Mouse (Mus musculus): ENCODE results near the gene Tmem120b.

DNA sequence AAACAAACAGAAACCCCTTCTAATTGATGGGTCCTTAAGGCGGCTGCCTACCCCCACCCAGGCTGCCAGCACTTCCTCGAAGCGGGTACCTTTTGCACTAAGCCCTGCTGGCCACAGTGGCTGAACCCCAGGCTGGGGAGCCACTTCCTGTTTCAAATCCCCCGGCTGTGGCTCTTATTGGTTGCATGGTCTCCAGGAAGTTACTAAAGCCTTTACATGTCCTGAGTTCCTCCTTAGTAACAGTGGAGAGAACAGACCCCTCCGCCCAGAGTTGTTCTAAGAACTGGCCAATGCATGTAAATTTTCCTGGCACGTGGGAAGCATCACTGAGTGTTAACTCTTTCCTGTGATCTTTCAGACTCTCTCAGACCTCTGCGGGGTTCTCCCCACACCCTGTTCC lies 82.9 kb downstream of the Tmem120b start:
- TF ChIP-seq CTCF (IDR thresholded peaks at IDR 0.05; ENCODE audit: borderline replicate concordance, insufficient read depth, low read length) (no peak), POLR2A (IDR thresholded peaks at IDR 0.05; ENCODE audit: low read depth, low read length) (no peak)
